Mouse (Mus musculus) right cerebral cortex, postnatal 14 days (tissue): ENCODE results near the gene Anxa3.

Source experiments
- DNase-seq: peaks from one replicate; pipeline ENCODE4 v3.0.0; 2022

Anxa3 gene

DNA sequence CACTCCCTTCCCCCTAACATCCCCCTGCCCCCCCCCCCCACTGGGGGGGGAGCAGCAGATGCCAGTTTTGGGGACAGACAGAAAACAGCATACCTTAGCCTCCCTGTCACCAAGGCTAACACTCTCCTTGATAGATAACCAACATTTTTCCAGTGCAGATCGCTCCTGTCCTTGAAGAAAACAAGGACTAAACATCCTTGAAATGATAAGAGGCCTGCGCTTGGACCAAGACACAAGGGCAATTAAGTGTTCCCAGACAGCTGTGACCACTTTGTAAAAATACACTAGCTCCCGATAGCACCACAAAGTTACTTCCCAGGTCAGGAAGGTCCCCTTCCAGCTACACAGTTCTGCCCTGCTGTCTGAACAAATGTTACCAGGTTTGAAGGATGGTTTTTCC is 55.2 kb downstream of the Anxa3 start:
- DNase-seq: no peak

GRCm38 (mm10) chr5:96849232-96849631 is 56.1 kb downstream of the Anxa3 start:
- DNase-seq: no peak

DNA sequence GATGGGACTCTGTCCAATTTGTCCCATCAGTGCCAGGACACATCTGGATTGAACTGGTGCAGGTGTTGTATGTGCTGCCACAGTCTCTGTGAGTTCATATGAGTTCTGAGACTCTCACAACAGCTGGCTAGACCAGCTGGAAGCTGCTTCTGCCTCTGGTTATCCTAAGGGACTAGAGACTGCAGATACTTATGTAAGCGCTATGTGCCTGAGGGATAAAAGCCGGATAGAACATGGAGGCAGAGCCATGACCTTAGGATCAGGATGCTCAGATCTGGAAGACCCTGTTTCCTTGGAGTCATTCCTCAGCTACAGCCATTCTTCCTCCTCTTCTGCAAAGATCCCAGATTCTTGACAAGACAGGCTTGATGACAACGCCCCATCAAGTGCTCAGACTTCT is 60.3 kb downstream of the Anxa3 start:
- no peak for DNase-seq

DNA sequence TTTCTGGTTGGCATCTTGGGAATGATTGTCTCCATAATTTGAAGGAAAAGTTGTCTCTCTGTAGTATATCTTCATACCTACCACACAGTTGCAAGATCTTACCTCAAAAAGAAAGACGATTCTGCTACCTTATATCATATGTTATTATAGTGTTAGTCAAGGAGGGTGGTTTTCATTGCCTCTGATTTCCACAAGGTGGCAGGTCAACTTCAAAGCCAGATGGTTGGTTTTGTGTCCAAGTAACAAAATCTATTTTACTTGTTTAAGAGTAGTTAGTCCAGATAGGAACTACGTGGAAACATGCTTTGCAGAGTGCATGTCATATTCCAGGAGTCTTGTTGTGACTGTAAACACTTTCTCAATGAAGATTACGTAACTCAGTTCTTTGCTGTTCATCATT is 61.2 kb downstream of the Anxa3 start:
- no peak for DNase-seq

- DNase-seq: no peak
Observed at GRCm38 (mm10) chr5:96859938-96860337, 66.8 kb downstream of the Anxa3 start.

- DNase-seq: no peak
Observed at GRCm38 (mm10) chr5:96867171-96867570, 74.0 kb downstream of the Anxa3 start.

DNA sequence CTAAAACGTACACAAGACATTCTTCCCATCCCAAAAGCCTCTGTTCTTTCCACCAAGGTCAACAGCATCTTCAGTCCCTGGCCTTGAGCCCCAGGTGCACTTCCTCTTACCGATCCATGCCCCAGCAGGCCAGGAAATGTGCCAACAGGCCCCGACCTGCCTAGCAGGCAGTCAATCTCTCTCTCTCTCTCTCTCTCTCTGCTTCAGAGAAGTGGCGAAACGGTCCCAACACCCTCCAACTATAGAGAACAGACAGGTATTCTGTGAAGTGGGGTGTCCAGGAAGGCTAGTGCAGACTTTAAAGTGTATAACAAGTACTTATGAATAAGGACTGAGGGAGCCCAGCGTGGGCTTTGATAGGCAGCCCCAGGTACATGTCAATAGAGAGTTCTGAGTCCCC is 75.8 kb downstream of the Anxa3 start:
- DNase-seq: no peak

DNA sequence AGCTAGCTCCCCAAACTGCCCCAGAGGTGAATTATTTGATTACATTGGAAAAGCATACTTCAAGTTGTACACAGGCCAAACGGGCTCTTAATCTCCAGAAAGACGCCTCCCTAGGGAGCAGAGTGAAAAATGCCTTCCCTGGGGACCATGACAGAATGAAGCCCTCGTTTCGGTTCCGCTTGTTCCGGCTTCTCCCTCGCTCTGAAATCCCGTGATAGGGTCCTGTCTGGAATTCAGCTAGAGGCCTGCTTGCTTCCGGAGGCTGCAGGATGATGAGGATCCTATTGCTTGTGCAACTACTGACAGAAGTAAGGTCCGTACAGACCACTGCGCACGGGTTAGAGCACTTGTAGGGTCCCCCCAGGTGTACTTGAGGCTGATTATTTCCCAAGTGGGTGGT is 77.9 kb downstream of the Anxa3 start:
- no peak for DNase-seq

GRCm38 (mm10) chr5:96878178-96878577 is 85.0 kb downstream of the Anxa3 start:
- DNase-seq: peak; percentile 22

DNA sequence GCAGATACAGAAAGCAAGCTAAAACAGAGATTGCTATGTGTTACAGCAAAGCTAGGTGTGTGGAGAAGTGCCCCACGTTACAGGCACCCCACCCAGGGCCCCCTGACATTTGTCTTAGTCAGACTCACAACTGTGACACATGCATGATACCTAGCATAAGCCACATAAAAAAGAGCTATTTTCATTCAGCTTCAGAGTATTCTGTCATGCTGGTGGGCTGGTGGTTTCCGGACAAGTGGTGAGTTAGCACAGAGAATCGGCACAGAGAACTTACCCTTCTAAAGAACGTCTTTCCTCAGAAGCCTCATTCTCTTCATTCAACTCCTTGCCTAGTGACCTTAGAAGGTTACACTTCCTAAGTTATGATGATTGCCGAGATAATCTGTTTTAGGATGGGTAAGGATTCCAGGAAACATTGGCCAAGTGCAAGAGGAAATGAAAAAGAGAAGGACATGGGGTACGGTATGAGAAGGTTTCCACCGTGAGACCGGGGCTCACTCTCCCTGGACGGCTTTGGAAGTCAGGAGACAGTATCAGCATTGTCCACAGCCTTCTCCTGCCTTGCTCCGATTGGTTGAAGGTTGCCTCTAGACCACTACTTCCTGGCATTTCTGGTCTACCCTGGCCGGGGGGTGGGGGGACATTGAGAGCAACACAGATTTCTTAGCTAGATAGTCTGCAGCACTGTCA is 85.9 kb downstream of the Anxa3 start:
- DNase-seq: no peak

DNA sequence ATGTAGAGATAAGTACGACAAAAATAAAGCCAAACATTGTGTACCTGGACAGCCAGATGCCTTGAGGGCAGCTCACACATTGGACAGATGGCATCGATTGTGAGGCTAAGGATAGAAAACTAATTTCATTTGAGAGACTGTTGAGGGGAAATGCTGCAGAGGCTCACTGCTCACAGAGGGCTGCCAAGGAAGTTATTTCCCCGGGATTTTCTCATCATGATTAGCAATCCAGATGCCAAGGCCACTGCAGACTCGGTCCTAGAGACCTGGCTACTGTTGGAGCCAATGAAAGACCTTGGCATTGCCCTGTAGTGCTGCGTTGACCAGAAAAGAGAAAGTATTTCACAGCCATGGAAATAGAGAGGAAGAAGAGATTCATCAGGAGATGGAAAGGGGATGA is 87.1 kb downstream of the Anxa3 start:
- DNase-seq: no peak

GRCm38 (mm10) chr5:96881118-96881517 is 88.0 kb downstream of the Anxa3 start:
- DNase-seq: no peak

- DNase-seq: no peak
Observed at GRCm38 (mm10) chr5:96881613-96882012, 88.5 kb downstream of the Anxa3 start.

- no peak for DNase-seq
Observed at GRCm38 (mm10) chr5:96885202-96885601, 92.1 kb downstream of the Anxa3 start.

- no peak for DNase-seq
Observed at GRCm38 (mm10) chr5:96888396-96888795, 95.3 kb downstream of the Anxa3 start.

DNA sequence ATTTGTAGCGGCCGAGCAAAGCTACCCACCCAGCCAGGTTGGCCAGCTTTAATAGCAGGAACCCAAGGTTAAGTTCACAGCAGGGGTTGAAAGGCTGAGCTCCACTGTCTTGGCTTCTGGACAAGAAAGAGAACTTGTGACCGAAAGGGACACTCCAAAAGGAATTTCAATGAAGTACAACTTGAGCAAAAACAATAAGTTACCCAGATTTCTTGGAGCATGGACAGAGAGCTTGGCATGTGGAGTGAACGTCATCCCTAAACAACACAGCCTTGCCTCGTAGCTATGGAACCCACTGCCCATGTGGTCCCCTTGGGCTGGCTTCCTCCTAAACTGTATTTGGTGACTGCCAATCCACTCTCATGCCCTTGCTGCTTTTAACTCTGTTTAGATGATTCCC is 97.2 kb downstream of the Anxa3 start:
- DNase-seq: no peak
